In genomic region chr8:90463708-90464107, GRCm38 (mm10) we compare ENCODE assay signal across 10 mouse cellular contexts.
A peak's percentile ranks its signal among the peaks of the same experiment; 100 is the strongest.
DNase-seq lines count a peak whose midpoint lies in the region; ATAC-seq and TF ChIP-seq lines count a peak whose summit lies in the region.
"Had no signal": no experiment of that assay in that cellular context is flagged by ENCODE, and none has a peak within 500 bp of the region (broad histone marks: within the 10 kb centered on the region; RNA-seq: fewer than 3 reads in every experiment).

No protein-coding gene starts in this region.

- 30% methylated on average over 1 of the region's 1 CpGs for WGBS in liver, embryonic 14.5 days (ENCODE audit: insufficient replicate concordance)
- 43% methylated on average over 1 of the region's 1 CpGs for WGBS in thymus, adult 2 months
- WGBS in hindbrain, embryonic 16.5 days: 79% methylated on average over 1 of the region's 1 CpGs

- no peak overlapping the region for H3K4me2 ChIP-seq in liver, embryonic 14.5 days (ENCODE audit: low read depth)
- no peak overlapping the region for H3K4me2 ChIP-seq in hindbrain, embryonic 16.5 days (ENCODE audit: low read length)

- no peaks in the 10 kb centered on the region for H3K9me3 ChIP-seq in liver, embryonic 14.5 days (ENCODE audit: control insufficient read depth, low read length)
- H3K9me3 ChIP-seq in hindbrain, embryonic 16.5 days (ENCODE audit: control insufficient read depth, low read length): no peaks in the 10 kb centered on the region

- ATAC-seq in liver, embryonic 14.5 days (ENCODE audit: insufficient read depth): no peak
- ATAC-seq in granulocyte monocyte progenitor cell, adult 5-6 weeks (replicated peaks; ENCODE audit: poor library complexity, severe bottlenecking): no peak
- no peak for ATAC-seq in hindbrain, embryonic 16.5 days

- H3K4me1 ChIP-seq in liver, embryonic 14.5 days (replicated peaks; ENCODE audit: control insufficient read depth in 2 of 2, insufficient read depth in 2 of 2, low read length in 1 of 2): no peaks in the 10 kb centered on the region
- H3K4me1 ChIP-seq in thymus, adult 2 months (replicated peaks; ENCODE audit: control insufficient read depth, insufficient read depth, low read length): no peaks in the 10 kb centered on the region
- H3K4me1 ChIP-seq in hindbrain, embryonic 16.5 days (ENCODE audit: control insufficient read depth, insufficient read depth, low read depth, low read length): no peaks in the 10 kb centered on the region

- peak; percentile 30 for TF ChIP-seq CTCF in liver, embryonic 14.5 days (IDR thresholded peaks at IDR 0.05; ENCODE audit: low read depth)
- no peak for TF ChIP-seq CTCF in thymus, adult 2 months (IDR thresholded peaks at IDR 0.05; ENCODE audit: borderline replicate concordance, control insufficient read depth, extremely low read depth, insufficient read depth, low read length, poor library complexity)

- H3K9ac ChIP-seq in liver, embryonic 14.5 days (replicated peaks): no peak overlapping the region
- no peak overlapping the region for H3K9ac ChIP-seq in hindbrain, embryonic 16.5 days (ENCODE audit: low read depth, low read length)

- no peak for TF ChIP-seq POLR2A in thymus, adult 2 months (IDR thresholded peaks at IDR 0.05; ENCODE audit: control insufficient read depth, extremely low read depth, insufficient read depth, low read length, poor library complexity)

- TF ChIP-seq EP300 in liver, embryonic 14.5 days (IDR thresholded peaks at IDR 0.05; ENCODE audit: low read depth): no peak

- no peaks in the 10 kb centered on the region for H3K36me3 ChIP-seq in liver, embryonic 14.5 days (replicated peaks; ENCODE audit: control insufficient read depth, insufficient read depth, low read depth)
- H3K36me3 ChIP-seq in thymus, adult 2 months (ENCODE audit: control insufficient read depth, insufficient read depth, low read length): no peaks in the 10 kb centered on the region
- no peaks in the 10 kb centered on the region for H3K36me3 ChIP-seq in hindbrain, embryonic 16.5 days (ENCODE audit: control insufficient read depth, insufficient read depth, low read length)
- H3K36me3 ChIP-seq: G1E had no signal

- H3K27ac ChIP-seq in liver, embryonic 14.5 days: no peak overlapping the region
- H3K27ac ChIP-seq in thymus, adult 2 months (ENCODE audit: control insufficient read depth, insufficient read depth, low read length): no peak overlapping the region
- H3K27ac ChIP-seq in hindbrain, embryonic 16.5 days (ENCODE audit: low read depth, low read length): no peak overlapping the region

- DNase-seq in liver, embryonic 14.5 days (ENCODE audit: low read depth in 3 of 3, low spot score in 3 of 3): no peak
- DNase-seq in liver (no peak), ZHBTc4 (ENCODE audit: low read depth, low spot score) (peak; percentile 3)
- DNase-seq in kidney, postnatal 14 days: peak; percentile 6
- DNase-seq in thymus, adult 2 months: peak; percentile 44
- DNase-seq: gastrocnemius, postnatal 36 days; spleen, adult 18-20 months had no signal

- H3K27me3 ChIP-seq in liver, embryonic 14.5 days (ENCODE audit: control insufficient read depth, insufficient read depth, low read length): no peaks in the 10 kb centered on the region
- no peaks in the 10 kb centered on the region for H3K27me3 ChIP-seq in thymus, adult 2 months (ENCODE audit: control insufficient read depth, insufficient read depth, low read length)
- H3K27me3 ChIP-seq in hindbrain, embryonic 16.5 days (replicated peaks; ENCODE audit: control insufficient read depth, insufficient read depth, low read length): no peaks in the 10 kb centered on the region

- no peak overlapping the region for H3K4me3 ChIP-seq in liver, embryonic 14.5 days (ENCODE audit: insufficient read depth in 1 of 2, low read depth in 2 of 2, low read length in 2 of 2)
- H3K4me3 ChIP-seq in thymus, adult 2 months (ENCODE audit: control insufficient read depth, insufficient read depth, low read length): no peak overlapping the region
- H3K4me3 ChIP-seq in hindbrain, embryonic 16.5 days (ENCODE audit: low read length): no peak overlapping the region

Comparison
In these comparisons a context has a peak if more than half of its experiments do, and no peak if none do; other contexts are left out.
1. DNase-seq: peak in ZHBTc4 (single experiment), kidney, postnatal 14 days (single experiment) and thymus, adult 2 months (single experiment); none in liver, embryonic 14.5 days (0 of 3) and liver (single experiment).